Mouse (Mus musculus) gastrocnemius, adult 2 months (tissue): ENCODE measurements around the gene Itpr1. TPM values are rescaled to one million over a fixed set of nuclear protein-coding genes. Genes with fewer than 3 reads are reported as not detected.

Source experiments
- DNase-seq: peaks from one replicate; pipeline ENCODE4 v3.0.0; 2022
- H3K27ac ChIP-seq: fragments of 200-600 bp; 2 replicates; pipeline ENCODE4 v1.8.1; 2022; ENCODE audit warnings: mild to moderate bottlenecking
- H3K4me3 ChIP-seq: fragments of 200-600 bp; 2 replicates; pipeline ENCODE4 v1.8.1; 2022; ENCODE audit warnings: mild to moderate bottlenecking, moderate library complexity
- CTCF ChIP-seq: fragments of 200-600 bp; IDR thresholded peaks from 2 replicates; pipeline ENCODE4 v1.8.1; 2022; ENCODE audit warnings: antibody characterized with exemption, mild to moderate bottlenecking, moderate library complexity
- intact Hi-C: fragments of 180-260 bp; cut with DNase I; formaldehyde crosslinking; loops from one replicate; pipeline ENCODE4 v1.15.1; 2025
- total RNA-seq, 2 experiments: library from RNA; stranded (reverse); gene quantifications; 2 replicates each; pipeline ENCODE4 v1.2.3; 2021

Itpr1 gene
- total RNA-seq, 2 experiments from 2014 or later: 14.1 to 21.3 TPM

DNA sequence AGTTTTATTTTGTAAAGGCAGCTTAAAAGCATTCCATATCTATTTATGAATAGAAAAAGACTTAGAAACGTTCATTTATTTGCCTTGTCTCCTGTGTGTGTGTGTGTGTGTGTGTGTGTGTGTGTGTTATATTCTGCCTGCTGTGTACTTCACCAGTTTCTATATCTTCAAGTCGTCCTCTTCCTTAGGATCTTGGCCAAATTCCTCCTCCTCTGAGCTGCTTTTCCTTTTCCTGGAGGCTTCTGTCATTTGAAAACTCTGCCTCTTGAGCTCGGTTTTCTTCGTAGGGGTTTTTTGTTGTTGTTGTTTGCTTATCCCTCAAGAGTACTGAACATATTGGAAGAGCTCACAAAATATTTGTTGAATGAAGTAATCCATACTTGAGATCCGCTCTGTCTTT lies 9.5 kb downstream of the Itpr1 start:
- H3K27ac ChIP-seq: peak overlapping the region; percentile 51

DNA sequence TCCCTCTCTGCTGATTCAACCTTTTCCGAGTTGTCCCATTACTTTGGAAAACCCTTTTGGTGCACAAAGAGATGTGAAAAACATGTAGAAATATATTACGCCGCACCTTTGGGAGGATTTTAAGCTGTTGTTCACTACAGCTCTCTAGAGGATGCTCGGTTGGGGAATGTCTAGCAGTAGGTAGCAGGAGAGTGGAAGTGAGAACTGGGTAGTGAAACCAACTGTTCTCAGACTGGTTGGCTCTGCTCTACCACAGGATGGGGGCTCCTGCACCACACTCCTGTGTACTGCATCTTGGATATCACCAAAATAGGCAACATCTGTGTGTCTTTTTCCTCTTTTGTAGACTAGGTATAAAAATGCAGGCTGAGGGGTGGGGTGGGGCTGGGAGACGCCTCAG lies 10.0 kb downstream of the Itpr1 start:
- H3K27ac ChIP-seq: peak overlapping the region; percentile 51
- intact Hi-C loops: no loop called here
- DNase-seq: no peak
- H3K4me3 ChIP-seq: no peak overlapping the region
- no peak for TF ChIP-seq CTCF

More for the DNA sequence above, 9.5 kb downstream of the Itpr1 start:
- H3K4me3 ChIP-seq: no peak overlapping the region; the same call in none of the 2 replicates
- intact Hi-C loops: no loop called here
- no peak for TF ChIP-seq CTCF
- DNase-seq: no peak

DNA sequence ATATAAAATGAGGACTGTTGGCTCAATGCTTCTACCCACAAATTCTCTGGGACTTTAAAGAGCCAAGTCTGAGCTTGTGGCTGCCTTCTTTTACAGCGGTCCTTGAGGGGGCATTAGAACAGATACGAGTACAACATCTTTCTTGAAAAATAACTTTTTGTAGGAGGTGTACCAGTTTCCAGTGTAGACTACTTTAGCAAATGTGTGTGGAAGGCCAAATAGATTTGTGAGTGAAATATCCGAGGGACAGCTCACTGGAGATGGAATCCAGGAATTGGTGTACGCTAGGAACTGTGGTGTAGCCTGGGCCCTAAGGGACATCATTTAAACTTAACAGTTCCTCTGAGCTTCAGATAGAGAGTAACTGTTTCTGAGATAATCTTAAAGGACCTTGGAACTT lies 11.5 kb downstream of the Itpr1 start:
- intact Hi-C loops: no loop called here
- TF ChIP-seq CTCF: no peak
- H3K4me3 ChIP-seq: no peak overlapping the region
- peak overlapping the region; percentile 64 for H3K27ac ChIP-seq
- no peak for DNase-seq

DNA sequence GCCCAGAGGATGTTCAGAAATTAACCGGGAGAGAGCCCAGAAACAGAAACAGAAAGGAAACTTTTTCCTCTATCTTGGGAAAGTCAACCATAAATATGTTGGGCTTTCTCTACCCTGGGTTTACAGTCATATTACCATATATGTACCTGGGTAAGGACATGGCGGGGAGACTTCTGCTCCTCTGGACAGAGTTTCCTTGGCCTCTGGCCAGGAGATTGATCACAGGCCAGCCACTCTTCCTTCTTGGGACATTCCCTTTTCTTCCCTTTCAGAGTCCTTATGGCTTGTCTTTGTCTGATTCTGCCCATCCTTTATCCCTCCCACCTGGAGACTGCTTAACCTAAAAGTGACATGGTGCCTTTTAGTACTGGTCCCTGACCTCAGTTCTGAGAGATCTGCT lies 12.1 kb downstream of the Itpr1 start:
- DNase-seq: no peak
- Histone ChIP-seq H3K27ac (peak overlapping the region; percentile 64), H3K4me3 (peak overlapping the region; percentile 25; the same call in 1 of the 2 replicates)
- TF ChIP-seq CTCF: no peak
- intact Hi-C loops: no loop called here

DNA sequence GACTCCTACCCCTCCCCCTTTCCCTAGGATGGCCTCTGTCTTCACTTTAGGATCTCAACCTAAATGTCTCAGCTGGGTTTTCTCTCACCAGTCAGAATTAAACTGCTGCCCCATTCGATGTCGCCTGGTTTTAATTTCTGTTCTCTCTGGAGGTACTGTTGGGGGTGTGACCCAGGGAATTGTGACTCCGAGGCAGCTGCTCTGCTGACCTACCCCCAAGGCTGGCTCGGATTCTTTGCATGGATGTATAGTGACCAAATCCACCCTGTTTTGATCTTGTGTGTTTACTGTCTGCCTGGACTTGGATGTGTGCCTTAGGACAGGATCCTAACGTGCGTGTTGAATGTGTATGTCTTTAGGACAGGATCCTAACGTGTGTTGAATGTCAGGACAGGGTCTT lies 13.3 kb downstream of the Itpr1 start:
- no peak for TF ChIP-seq CTCF
- intact Hi-C loops: no loop called here
- Histone ChIP-seq H3K27ac (no peak overlapping the region), H3K4me3 (no peak overlapping the region)
- DNase-seq: no peak

DNA sequence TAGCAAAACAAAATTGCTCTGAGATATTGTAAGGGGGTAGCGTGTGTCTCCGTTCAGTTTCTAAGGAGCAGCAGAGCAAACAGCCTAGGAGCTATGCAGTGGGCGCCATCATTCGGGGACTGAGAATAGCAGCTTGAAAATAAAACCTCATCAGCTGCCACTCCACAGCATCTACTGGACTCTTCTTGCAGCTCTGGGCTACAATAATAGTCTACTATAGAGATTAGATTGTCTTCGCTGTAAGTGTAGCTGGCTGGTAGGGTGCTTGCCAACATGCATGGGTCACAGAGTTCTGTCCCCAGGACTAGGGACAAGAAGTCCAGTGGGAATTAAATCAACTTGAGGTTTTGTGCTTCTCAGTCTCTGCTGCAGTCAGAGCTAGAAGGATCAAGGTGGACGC lies 14.6 kb downstream of the Itpr1 start:
- intact Hi-C loops: no loop called here
- no peak for TF ChIP-seq CTCF

DNA sequence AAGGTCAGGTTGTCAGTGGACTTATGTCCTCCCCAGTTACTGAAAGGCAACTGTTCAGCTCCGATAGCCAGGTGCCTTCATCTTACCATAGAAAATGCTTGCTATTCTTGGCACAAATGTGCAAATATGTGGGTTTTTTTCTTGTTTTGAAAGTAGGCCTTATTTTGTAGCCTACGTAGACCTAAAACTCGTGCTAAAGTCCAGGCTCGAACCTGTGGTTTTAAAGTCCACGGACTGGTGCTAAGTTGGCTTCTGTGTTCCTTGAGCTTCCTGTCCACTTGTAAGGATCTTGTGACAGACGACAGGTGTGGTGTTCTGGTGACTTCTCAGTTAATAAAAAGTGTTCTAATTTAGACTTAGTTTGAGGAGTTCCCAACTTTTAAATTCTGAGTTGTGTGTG lies 15.2 kb downstream of the Itpr1 start:
- Histone ChIP-seq H3K4me3 (no peak overlapping the region), H3K27ac (no peak overlapping the region)
- intact Hi-C loops: no loop called here
- no peak for TF ChIP-seq CTCF
- DNase-seq: no peak

More for the DNA sequence above, 14.6 kb downstream of the Itpr1 start:
- no peak for DNase-seq
- H3K27ac ChIP-seq: no peak overlapping the region
- H3K4me3 ChIP-seq: no peak overlapping the region

DNA sequence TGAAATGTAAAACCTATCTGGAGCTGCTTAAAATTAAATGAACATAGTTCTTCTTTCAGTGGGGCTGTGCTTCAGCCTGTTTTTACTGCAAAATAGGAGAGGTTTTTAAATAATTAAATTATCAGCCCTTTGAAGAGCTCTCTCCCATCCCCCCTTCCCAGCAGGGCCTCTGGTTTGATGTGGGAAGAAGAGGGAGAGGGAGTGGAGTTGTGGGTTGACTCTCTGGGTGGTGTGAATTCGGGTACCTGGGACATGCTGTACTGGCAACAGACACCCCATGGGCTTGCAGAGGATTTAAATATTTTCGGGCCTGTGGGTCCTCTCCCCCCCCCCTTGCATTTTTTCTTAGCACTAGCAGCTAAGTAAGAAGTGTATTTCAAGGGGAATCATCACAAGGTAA lies 15.7 kb downstream of the Itpr1 start:
- no peak for TF ChIP-seq CTCF
- intact Hi-C loops: no loop called here
- no peak overlapping the region for H3K4me3 ChIP-seq
- H3K27ac ChIP-seq: no peak overlapping the region
- DNase-seq: no peak

DNA sequence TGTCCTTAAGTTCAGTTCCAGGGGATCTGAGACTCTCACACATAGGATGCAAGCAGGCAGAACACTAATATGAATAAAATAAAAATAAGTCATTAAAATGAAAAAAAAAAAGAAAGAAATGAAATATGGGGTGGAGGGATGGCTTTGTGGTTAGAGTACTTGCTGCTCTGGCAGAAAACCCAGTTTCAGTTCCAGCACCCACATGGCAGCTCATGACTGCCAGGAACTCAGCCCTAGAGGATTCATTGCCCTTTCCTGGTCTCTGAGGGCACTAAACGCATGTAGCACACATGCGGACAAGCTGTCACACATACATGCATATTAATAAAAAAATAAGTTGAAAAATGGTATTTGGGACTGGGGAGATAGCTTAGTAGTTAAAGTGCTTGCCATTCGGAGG lies 17.7 kb downstream of the Itpr1 start:
- no peak overlapping the region for H3K4me3 ChIP-seq
- no peak for TF ChIP-seq CTCF
- intact Hi-C loops: no loop called here
- no peak overlapping the region for H3K27ac ChIP-seq
- DNase-seq: no peak

DNA sequence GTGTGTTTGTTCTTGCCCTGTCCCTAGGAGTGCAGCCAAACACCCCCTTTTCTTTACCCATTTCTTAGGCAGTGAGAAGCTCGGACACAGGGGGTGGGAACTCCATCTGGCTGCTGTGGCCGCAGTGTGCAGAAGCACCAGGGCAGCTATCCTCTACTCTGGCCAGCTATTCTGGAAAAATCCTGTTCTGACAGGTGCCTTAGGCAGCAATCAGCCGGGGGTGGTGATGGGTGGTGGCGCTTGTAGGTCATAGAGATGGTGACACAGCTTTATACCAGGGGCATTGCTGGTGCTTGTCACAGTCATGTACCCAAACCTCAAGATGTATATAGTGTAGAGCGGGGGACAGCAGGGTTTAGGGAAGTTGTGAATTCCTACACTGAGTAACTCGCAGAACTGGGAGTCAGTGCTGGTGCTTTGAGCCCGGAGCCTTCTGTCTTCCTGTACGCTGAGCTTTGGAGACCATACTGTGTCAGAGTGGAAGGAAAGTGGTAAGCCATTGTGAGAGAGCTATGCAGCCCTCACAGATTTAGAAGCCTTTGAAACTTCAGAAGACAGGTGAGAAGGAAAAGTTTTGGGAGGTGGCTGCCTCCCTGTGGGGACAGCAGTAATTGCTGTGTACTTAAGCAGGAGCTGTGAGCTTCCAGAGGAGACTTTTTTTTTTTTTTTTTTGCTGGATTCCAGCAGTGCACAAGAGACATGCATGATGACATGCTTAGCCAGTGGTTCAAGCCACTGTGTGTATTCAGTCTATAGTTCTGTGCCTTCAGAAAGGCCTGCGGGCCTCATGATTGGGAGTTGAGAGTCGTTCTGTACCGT lies 19.2 kb downstream of the Itpr1 start:
- H3K27ac ChIP-seq: peak overlapping the region; percentile 28
- no peak overlapping the region for H3K4me3 ChIP-seq
- intact Hi-C loops: no loop called here
- TF ChIP-seq CTCF: peak; percentile 24; the same call in 1 of the 2 replicates
- no peak for DNase-seq

DNA sequence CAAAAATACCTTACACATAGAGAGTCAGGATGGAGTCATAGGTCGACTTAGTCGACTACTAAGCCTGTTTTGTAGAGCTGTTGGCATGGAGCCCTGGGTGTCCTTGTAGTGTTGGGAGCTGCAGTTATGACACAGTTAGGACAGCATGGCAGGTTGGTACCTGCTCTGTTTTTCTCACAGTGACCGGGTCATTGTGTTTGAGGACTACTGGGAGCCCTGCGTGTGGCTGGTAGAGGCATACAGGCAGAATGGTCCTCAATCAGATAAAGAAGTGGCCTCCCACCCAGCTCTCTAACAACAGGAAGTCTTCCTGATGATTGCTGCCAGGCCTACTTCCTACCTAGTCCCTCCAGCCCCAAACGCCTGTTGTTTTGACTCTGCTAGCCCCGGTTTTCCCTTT lies 20.2 kb downstream of the Itpr1 start:
- peak; percentile 35 for DNase-seq
- intact Hi-C loops: no loop called here
- Histone ChIP-seq H3K27ac (peak overlapping the region; percentile 61), H3K4me3 (no peak overlapping the region)
- no peak for TF ChIP-seq CTCF

DNA sequence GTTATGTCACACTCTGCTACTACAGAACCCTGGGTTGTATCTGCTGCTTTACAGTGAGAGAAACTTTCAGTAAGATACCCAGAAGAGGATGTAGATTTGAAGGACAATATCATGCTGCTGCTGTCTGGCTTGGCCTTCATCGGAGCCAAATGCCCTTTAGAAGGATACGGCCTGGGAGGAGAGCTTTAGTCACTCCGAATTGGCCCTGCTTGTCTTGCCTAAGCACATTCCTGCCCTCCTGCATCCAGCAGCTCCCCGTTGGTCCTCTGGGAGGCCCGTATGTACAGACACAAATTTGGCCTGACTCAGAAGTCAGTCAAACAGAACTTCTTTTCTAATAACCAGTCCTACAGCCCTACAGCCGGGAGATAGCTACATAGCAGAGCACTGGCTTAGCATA lies 21.6 kb downstream of the Itpr1 start:
- peak overlapping the region; percentile 16; the same call in 1 of the 2 replicates for H3K27ac ChIP-seq
- no peak for TF ChIP-seq CTCF
- no peak overlapping the region for H3K4me3 ChIP-seq
- intact Hi-C loops: no loop called here
- DNase-seq: no peak

DNA sequence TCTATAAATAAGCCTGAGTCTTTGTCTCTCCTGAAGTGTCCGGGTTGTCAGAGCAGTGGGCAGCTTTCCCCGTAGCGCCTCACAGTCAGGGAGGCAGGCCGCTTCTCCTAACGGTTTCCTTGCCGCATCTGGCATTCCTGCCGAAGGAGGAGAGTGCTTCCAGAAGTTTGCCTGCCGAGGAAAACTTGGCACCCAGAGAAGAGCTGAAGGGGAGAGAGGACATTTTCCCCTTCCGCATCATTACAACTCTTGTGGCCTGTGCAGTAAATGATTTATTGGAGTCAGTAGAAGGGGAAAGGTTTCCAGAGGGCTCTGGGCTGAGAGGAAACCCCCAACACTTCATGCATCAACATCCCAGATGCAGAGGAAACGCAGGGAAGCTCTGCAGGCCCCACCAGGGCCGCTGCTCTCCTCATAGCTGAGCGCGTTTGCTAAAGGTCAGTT lies 22.8 kb downstream of the Itpr1 start:
- Histone ChIP-seq H3K4me3 (peak overlapping the region; percentile 28), H3K27ac (peak overlapping the region; percentile 73)
- peak; percentile 25 for DNase-seq
- no peak for TF ChIP-seq CTCF
- intact Hi-C loops: no loop called here
